Mouse (Mus musculus): ENCODE results near the gene Gemin8.

Gene Gemin8

DNA sequence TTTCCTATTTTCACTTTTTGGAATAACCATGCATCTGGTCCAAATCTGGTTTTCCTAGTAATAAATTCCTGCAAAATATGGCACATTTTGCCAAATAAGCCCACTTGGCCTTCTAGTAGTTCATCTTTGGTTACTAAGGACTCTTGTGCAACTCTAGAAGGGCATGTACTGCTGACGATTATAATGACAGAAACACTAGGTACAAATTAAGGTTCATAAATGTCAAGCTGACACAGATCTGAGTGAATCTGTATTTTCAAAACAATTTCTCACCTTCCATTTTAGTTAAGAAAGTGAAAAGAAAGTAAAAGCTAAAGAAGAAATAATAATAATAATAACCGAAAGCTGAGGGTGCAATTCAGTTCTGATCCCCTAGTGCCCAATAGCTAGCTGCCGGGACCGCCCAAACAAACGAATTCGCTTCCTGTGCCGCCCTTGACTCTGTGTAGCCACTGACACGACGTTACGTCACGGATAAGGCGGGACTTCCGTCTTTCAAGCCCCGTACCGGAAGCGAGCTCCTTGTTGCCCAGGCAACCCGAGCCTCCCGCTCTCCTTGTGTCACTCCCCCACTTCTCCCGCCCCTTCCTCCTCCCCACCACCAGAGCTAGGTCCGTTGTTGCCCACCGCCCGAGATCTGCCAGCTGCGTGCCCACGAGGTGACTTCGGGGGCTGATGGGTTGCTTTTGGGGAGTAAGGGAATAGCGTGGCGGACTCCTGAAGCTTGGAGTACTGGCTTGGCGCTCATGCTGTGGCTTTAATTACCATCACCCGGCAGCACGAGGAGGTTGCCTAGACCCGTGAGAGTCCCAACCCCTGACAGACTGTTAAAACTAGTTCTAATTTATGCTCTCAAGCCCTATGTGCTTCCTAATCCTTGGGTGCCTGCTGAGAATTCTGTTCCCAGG is at the start of gene Gemin8:
Gemin8 (plus strand) TSS at position 563 of the 908 bp plus-strand sequence.
- DNase-seq (ENCODE audit: low spot score in 2 of 2) = peak; percentile 91

DNA sequence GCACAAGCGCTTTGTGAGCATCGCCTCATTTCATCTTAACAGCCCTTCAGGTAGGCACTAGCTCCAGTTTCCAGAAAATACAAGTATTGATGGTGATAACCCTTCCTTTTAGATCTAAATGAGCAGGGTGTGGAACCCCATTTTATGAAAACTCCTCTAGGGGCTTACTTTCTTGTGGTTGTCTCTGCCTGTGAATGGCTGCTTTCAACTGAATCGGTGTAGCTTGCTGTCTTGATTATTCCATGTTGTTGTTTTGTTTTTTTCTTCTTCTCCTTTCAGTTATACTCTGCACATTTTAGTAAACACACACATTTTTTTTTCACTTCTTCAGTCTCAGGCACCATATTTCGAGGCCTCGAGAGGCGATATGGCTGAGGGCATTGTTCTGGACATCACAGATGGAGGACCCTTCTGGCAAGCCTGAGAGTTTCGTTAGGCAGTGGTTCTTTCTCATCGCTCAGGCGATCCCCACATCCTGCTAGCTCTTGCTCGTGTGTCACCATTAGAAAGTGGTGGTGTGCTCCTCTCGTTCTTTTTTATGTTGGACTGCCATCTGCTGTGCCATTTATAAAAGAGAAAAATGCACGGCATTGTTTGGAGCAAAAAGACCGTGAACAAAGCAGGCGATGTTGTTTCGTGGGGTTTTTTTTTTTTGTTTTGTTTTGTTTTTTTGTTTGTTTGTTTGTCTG is 23.0 kb upstream of the Gemin8 start:
- DNase-seq (ENCODE audit: low spot score in 2 of 2) = no peak

GRCm38 (mm10) chrX:166162773-166163172 is 7.5 kb upstream of the Gemin8 start:
- DNase-seq (ENCODE audit: low spot score in 2 of 2) = no peak

GRCm38 (mm10) chrX:166167307-166167706 is 2.9 kb upstream of the Gemin8 start:
- peak in 1 of 2 experiments; percentile 34 for DNase-seq (ENCODE audit: low spot score in 2 of 2)

DNA sequence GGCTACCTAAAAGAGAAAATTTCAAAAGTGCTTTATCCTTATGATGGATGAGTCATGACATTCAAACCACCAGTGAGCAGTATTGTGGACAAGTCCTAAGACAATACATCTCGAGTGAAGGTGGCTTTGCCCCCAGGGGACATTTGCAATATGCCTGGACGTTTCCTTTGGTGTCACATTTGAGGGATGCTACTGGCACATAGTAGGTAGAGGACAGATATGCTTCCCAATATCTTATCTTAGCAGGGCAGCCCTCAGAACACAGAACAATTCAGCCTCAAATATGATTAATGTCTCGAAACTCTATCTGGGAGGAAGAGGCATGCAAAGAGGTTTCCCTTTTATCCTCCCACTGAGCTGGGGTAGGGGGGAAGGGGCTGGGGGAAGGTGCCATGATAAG is 2.3 kb upstream of the Gemin8 start:
- no peak for DNase-seq (ENCODE audit: low spot score in 2 of 2)

- no peak for DNase-seq (ENCODE audit: low spot score in 2 of 2)
Measured at GRCm38 (mm10) chrX:166170800-166171738, 815 bp downstream of the Gemin8 start.

- no peak for DNase-seq (ENCODE audit: low spot score in 2 of 2)
Measured at GRCm38 (mm10) chrX:166172041-166172440, 1.8 kb downstream of the Gemin8 start.

- DNase-seq (ENCODE audit: low spot score in 2 of 2) = no peak
Measured at GRCm38 (mm10) chrX:166172661-166173060, 2.4 kb downstream of the Gemin8 start.

- no peak for DNase-seq (ENCODE audit: low spot score in 2 of 2)
Measured at GRCm38 (mm10) chrX:166173796-166174195, 3.5 kb downstream of the Gemin8 start.

DNA sequence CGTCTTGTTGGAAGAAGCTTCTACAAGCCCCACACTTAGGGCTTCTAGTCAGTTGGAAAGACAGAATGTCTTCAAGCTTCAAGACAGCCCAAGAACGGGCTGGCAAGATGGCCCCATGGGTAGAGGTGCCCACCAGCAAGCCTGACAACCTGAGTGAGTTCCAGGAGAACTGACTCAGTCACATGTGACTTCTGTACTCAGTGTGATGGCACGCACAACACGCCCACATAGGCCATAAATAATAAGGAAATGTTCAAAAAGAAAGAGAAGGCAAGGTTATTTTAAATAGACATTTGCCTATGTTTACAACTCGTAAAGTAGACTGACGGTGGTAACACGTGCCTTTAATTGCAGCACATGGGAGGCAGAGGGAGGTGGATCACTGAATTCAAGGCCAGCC is 7.7 kb downstream of the Gemin8 start:
- no peak for DNase-seq (ENCODE audit: low spot score in 2 of 2)

GRCm38 (mm10) chrX:166183094-166183493 is 12.8 kb downstream of the Gemin8 start:
- DNase-seq (ENCODE audit: low spot score in 2 of 2) = no peak

DNA sequence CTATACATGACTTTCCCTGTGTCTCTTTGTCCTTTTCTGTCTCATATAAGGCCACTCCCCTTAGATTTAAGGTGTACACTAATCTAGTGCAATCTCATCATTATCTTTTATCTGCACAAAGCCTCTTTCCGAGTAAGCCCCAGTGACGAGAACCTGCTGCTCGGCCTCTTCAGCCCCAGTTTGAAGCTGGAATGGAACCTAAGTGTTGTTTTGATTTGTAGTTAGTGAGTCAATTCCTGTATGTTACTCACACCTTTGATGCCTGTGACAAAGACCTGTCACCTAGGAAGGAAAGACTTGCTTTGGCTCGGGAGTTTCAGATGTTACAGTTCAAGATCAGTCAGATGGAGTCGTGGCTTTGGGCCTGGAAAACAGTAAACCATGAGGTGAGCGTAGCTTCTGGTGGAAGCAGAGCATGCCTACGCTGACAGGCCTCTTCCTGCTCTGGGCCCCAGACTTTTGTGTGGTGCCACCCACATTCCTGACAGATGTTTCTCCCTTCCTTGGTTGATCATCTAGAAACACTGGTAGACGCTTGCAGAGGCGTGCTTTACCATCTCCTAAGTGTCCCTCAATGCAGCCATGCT is 15.2 kb downstream of the Gemin8 start:
- no peak for DNase-seq (ENCODE audit: low spot score in 2 of 2)

- DNase-seq (ENCODE audit: low spot score in 2 of 2) = no peak
Measured at GRCm38 (mm10) chrX:166187803-166188202, 17.5 kb downstream of the Gemin8 start.

DNA sequence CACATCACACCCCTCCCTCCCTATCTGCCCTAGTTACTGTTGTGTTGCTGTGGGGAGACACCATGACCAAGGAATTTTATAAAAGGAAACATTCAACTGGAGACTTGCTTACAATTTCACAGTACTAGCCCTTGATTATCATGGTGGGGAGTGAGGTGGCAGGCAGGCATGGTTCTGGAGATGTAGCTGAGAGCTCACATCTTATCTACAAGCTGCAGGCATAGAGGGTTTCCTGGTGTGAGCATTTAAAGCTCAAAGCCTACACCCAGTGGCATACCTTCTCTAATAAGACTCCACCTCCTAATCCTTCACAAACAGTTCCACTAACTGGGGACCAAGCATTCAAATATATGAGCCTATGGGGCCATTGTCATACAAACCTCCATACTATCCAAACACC is 26.1 kb downstream of the Gemin8 start:
- no peak for DNase-seq (ENCODE audit: low spot score in 2 of 2)

DNA sequence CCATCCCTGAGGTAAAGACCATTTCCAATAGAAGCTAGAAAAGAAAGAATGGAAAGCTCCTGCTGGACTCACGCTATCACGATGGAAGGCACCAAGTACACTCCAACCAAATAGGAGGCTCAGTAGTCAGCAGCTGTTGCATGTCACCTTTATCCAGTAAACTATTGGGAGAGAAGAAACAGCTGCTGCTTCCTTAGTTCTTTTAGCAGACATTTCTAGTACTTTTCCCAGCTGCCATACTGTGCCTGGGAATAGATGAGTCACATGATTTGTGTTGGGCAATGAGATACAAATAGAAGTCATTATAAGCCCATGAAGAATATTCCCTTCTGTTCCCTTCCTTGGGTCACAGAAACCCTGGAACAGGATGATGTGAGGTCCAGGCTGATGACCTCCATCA is 28.0 kb downstream of the Gemin8 start:
- no peak for DNase-seq (ENCODE audit: low spot score in 2 of 2)

DNA sequence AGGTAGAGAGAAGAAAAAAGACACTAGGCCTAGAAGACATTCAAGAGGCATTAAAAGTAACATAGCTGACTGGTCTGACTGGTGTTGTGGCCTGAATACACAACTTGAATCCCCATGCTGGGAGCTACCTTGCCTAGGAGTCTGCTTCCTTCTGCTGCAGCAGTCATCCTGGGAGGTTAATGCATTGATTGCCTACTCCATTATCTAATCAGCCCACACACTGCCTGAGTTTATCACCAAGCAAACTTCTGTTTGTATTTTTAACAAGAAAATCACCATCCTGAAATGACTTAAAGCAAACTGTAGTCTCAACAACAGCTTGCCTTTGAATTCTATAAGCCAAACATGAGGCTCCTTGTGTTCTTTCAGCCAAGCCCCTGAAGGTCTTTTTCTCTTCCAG is 29.6 kb downstream of the Gemin8 start:
- DNase-seq (ENCODE audit: low spot score in 2 of 2) = no peak

- DNase-seq (ENCODE audit: low spot score in 2 of 2) = no peak
Measured at GRCm38 (mm10) chrX:166214576-166214975, 44.3 kb downstream of the Gemin8 start.

- no peak for DNase-seq (ENCODE audit: low spot score in 2 of 2)
Measured at GRCm38 (mm10) chrX:166216248-166216647, 46.0 kb downstream of the Gemin8 start.

GRCm38 (mm10) chrX:166216720-166217119 is 46.5 kb downstream of the Gemin8 start:
- DNase-seq (ENCODE audit: low spot score in 2 of 2) = no peak

- no peak for DNase-seq (ENCODE audit: low spot score in 2 of 2)
Measured at GRCm38 (mm10) chrX:166219331-166219730, 49.1 kb downstream of the Gemin8 start.

DNA sequence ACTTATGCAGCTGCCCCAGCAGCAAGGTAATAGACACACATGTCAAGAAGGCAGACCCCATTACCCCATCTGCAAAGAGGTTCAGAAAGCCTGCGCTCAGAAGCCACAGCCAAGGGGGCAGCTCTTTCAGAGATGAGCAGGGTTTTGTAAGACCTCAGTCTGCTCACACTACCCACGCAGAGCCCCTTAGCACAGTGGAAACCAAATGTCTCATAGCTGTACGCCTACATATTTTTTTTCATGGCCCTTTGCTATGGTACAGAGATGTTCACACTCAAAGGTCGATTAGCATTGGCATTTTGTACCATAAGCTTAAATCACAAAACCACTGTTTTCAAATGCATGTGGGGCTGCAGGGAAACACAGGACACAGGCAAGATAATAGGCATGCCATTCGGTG is 56.6 kb downstream of the Gemin8 start:
- no peak for DNase-seq (ENCODE audit: low spot score in 2 of 2)

- DNase-seq (ENCODE audit: low spot score in 2 of 2) = no peak
Measured at GRCm38 (mm10) chrX:166229750-166230149, 59.5 kb downstream of the Gemin8 start.
